Mouse (Mus musculus) limb, embryonic 15.5 days (tissue): ENCODE measurements around the gene Tanc1. TPM values are rescaled to one million over a fixed set of nuclear protein-coding genes. Genes with fewer than 3 reads are reported as not detected.

ENCODE experiments used
- ATAC-seq: fragments of 200-750 bp; cut with Nextera tagmentation; 2 replicates; pipeline ENCODE4 v1.8.0; 2017; ENCODE audit warnings: low read depth, moderate TSS enrichment; ENCODE audit not compliant: insufficient number of reproducible peaks, low FRiP score, low TSS enrichment
- H3K27ac ChIP-seq: fragments of 300-500 bp; sonication (generic); 2 replicates; pipeline ENCODE4 v1.5.1; 2015; ENCODE audit warnings: moderate library complexity, mild to moderate bottlenecking, inconsistent platforms
- H3K27me3 ChIP-seq: fragments of 300-500 bp; sonication (generic); 2 replicates; pipeline ENCODE4 v1.6.1; 2015; ENCODE audit warnings: inconsistent platforms
- H3K36me3 ChIP-seq: fragments of 300-500 bp; sonication (generic); 2 replicates; pipeline ENCODE4 v1.6.1; 2015; ENCODE audit warnings: inconsistent platforms
- H3K4me1 ChIP-seq: fragments of 300-500 bp; sonication (generic); 2 replicates; pipeline ENCODE4 v1.6.1; 2015; ENCODE audit warnings: inconsistent platforms
- H3K4me2 ChIP-seq: fragments of 300-500 bp; sonication (generic); 2 replicates; pipeline ENCODE4 v1.6.1; 2015; ENCODE audit warnings: mild to moderate bottlenecking, inconsistent platforms
- H3K4me3 ChIP-seq: fragments of 300-500 bp; sonication (generic); 2 replicates; pipeline ENCODE4 v1.5.1; 2015; ENCODE audit warnings: mild to moderate bottlenecking, inconsistent platforms
- H3K9ac ChIP-seq: fragments of 300-500 bp; sonication (generic); 2 replicates; pipeline ENCODE4 v1.6.1; 2015; ENCODE audit warnings: inconsistent platforms
- H3K9me3 ChIP-seq: fragments of 300-500 bp; sonication (generic); 2 replicates; pipeline ENCODE4 v1.6.1; 2016; ENCODE audit warnings: inconsistent platforms
- WGBS: fragments of 180-500 bp; shearing (Covaris S2); methylation state at CpG from one replicate; pipeline ENCODE4 v1.1.7; 2015; 5-methylcytosine and 5-hydroxymethylcytosine counted together
- polyA plus RNA-seq: library from polyadenylated mRNA; unstranded; fragments of >200 nt; fragmentation: Nextera tagmentation; extraction: Ambion mirVana; gene quantifications from 2 replicates; pipeline ENCODE4 v1.2.1, GENCODE M21; 2015

Gene Tanc1
- polyA plus RNA-seq, 1 experiment from 2014 or later = 50.6 TPM

- WGBS = 39% methylated on average over 17 of the region's 17 CpGs
- no peak overlapping the region for H3K4me2 ChIP-seq
- no peaks in the 10 kb centered on the region for H3K36me3 ChIP-seq
- peaks cover 47% of the 10 kb centered on the region for H3K4me1 ChIP-seq
- no peak for ATAC-seq
- peak overlapping the region; percentile 6; the same call in 1 of the 2 replicates for H3K27ac ChIP-seq
- H3K9ac ChIP-seq = no peak overlapping the region
- no peaks in the 10 kb centered on the region for H3K9me3 ChIP-seq
- no peaks in the 10 kb centered on the region for H3K27me3 ChIP-seq
- H3K4me3 ChIP-seq = no peak overlapping the region
Observed at GRCm38 (mm10) chr2:59675270-59675995, 63.6 kb downstream of the Tanc1 start.

- peaks cover 44% of the 10 kb centered on the region for H3K4me1 ChIP-seq
- H3K4me2 ChIP-seq = no peak overlapping the region
- H3K27ac ChIP-seq = no peak overlapping the region; the same call in 1 of the 2 replicates
Observed at GRCm38 (mm10) chr2:59676041-59676440, 64.2 kb downstream of the Tanc1 start.

GRCm38 (mm10) chr2:59676442-59676841 is 64.6 kb downstream of the Tanc1 start:
- no peak for ATAC-seq
- H3K9ac ChIP-seq = no peak overlapping the region
- no peaks in the 10 kb centered on the region for H3K27me3 ChIP-seq
- H3K4me1 ChIP-seq = peaks cover 44% of the 10 kb centered on the region
- H3K36me3 ChIP-seq = no peaks in the 10 kb centered on the region
- 46% methylated on average over 6 of the region's 6 CpGs for WGBS
- no peak overlapping the region for H3K4me3 ChIP-seq
- H3K9me3 ChIP-seq = no peaks in the 10 kb centered on the region
- H3K4me2 ChIP-seq = no peak overlapping the region
- H3K27ac ChIP-seq = peak overlapping the region; percentile 38; the same call in 1 of the 2 replicates

More at GRCm38 (mm10) chr2:59676041-59676440, 64.2 kb downstream of the Tanc1 start:
- Histone ChIP-seq H3K9me3 (no peaks in the 10 kb centered on the region), H3K9ac (no peak overlapping the region), H3K27me3 (no peaks in the 10 kb centered on the region), H3K4me3 (no peak overlapping the region), H3K36me3 (no peaks in the 10 kb centered on the region)
- no peak for ATAC-seq
- WGBS = 38% methylated on average over 6 of the region's 6 CpGs

GRCm38 (mm10) chr2:59679424-59680020 is 67.7 kb downstream of the Tanc1 start:
- ATAC-seq = no peak
- Histone ChIP-seq H3K9ac (no peak overlapping the region), H3K4me1 (peaks cover 50% of the 10 kb centered on the region), H3K4me3 (no peak overlapping the region), H3K27me3 (no peaks in the 10 kb centered on the region), H3K4me2 (no peak overlapping the region), H3K27ac (peak overlapping the region; percentile 24; the same call in 1 of the 2 replicates), H3K36me3 (no peaks in the 10 kb centered on the region), H3K9me3 (no peaks in the 10 kb centered on the region)
- WGBS = 65% methylated on average over 10 of the region's 10 CpGs

- WGBS = 79% methylated on average over 5 of the region's 5 CpGs
- ATAC-seq = no peak
- peaks cover 46% of the 10 kb centered on the region for H3K4me1 ChIP-seq
Observed at GRCm38 (mm10) chr2:59680736-59681135, 68.9 kb downstream of the Tanc1 start.

GRCm38 (mm10) chr2:59681181-59681580 is 69.3 kb downstream of the Tanc1 start:
- H3K4me2 ChIP-seq = no peak overlapping the region
- H3K27me3 ChIP-seq = no peaks in the 10 kb centered on the region
- peaks cover 42% of the 10 kb centered on the region for H3K4me1 ChIP-seq
- H3K36me3 ChIP-seq = no peaks in the 10 kb centered on the region
- no peaks in the 10 kb centered on the region for H3K9me3 ChIP-seq
- no peak overlapping the region for H3K27ac ChIP-seq
- H3K9ac ChIP-seq = no peak overlapping the region
- no peak for ATAC-seq
- 77% methylated on average over 4 of the region's 4 CpGs for whole genome bisulfite sequencing
- H3K4me3 ChIP-seq = no peak overlapping the region

More at GRCm38 (mm10) chr2:59680736-59681135, 68.9 kb downstream of the Tanc1 start:
- Histone ChIP-seq H3K27me3 (no peaks in the 10 kb centered on the region), H3K4me2 (no peak overlapping the region), H3K27ac (no peak overlapping the region), H3K36me3 (no peaks in the 10 kb centered on the region), H3K4me3 (no peak overlapping the region), H3K9ac (no peak overlapping the region), H3K9me3 (no peaks in the 10 kb centered on the region)

GRCm38 (mm10) chr2:59684864-59685605 is 73.2 kb downstream of the Tanc1 start:
- no peak overlapping the region for H3K4me3 ChIP-seq
- 64% methylated on average over 16 of the region's 16 CpGs for WGBS
- H3K36me3 ChIP-seq = no peaks in the 10 kb centered on the region
- H3K4me2 ChIP-seq = no peak overlapping the region
- peak overlapping the region; percentile 33; the same call in 1 of the 2 replicates for H3K27ac ChIP-seq
- H3K9me3 ChIP-seq = no peaks in the 10 kb centered on the region
- ATAC-seq = 0 out of 2 replicates have a peak, but pooled peaks have one; percentile 35
- H3K4me1 ChIP-seq = peaks cover 29% of the 10 kb centered on the region
- no peaks in the 10 kb centered on the region for H3K27me3 ChIP-seq
- H3K9ac ChIP-seq = no peak overlapping the region

GRCm38 (mm10) chr2:59685606-59685950 is 73.7 kb downstream of the Tanc1 start:
- no peak for ATAC-seq

GRCm38 (mm10) chr2:59688261-59689104 is 76.6 kb downstream of the Tanc1 start:
- H3K4me2 ChIP-seq = no peak overlapping the region
- ATAC-seq = no peak
- H3K36me3 ChIP-seq = no peaks in the 10 kb centered on the region
- H3K27me3 ChIP-seq = no peaks in the 10 kb centered on the region
- no peak overlapping the region for H3K4me3 ChIP-seq
- no peak overlapping the region for H3K9ac ChIP-seq
- peaks cover 21% of the 10 kb centered on the region for H3K4me1 ChIP-seq
- WGBS = 57% methylated on average over 16 of the region's 16 CpGs
- no peak overlapping the region for H3K27ac ChIP-seq
- no peaks in the 10 kb centered on the region for H3K9me3 ChIP-seq

More at GRCm38 (mm10) chr2:59685606-59685950, 73.7 kb downstream of the Tanc1 start:
- peak overlapping the region; percentile 33; the same call in 1 of the 2 replicates for H3K27ac ChIP-seq
- H3K9me3 ChIP-seq = no peaks in the 10 kb centered on the region
- H3K9ac ChIP-seq = no peak overlapping the region
- peaks cover 25% of the 10 kb centered on the region for H3K4me1 ChIP-seq
- H3K36me3 ChIP-seq = no peaks in the 10 kb centered on the region
- no peak overlapping the region for H3K4me2 ChIP-seq
- WGBS = 94% methylated on average over 4 of the region's 4 CpGs
- H3K27me3 ChIP-seq = no peaks in the 10 kb centered on the region
- no peak overlapping the region for H3K4me3 ChIP-seq

GRCm38 (mm10) chr2:59691112-59691511 is 79.3 kb downstream of the Tanc1 start:
- H3K27ac ChIP-seq = no peak overlapping the region
- 8% methylated on average over 4 of the region's 4 CpGs for WGBS
- H3K9ac ChIP-seq = no peak overlapping the region
- no peaks in the 10 kb centered on the region for H3K27me3 ChIP-seq
- H3K4me1 ChIP-seq = peaks cover 11% of the 10 kb centered on the region; the same call in 1 of the 2 replicates
- H3K4me2 ChIP-seq = no peak overlapping the region
- H3K4me3 ChIP-seq = no peak overlapping the region
- no peaks in the 10 kb centered on the region for H3K9me3 ChIP-seq
- no peaks in the 10 kb centered on the region for H3K36me3 ChIP-seq
- ATAC-seq = no peak

- Histone ChIP-seq H3K9ac (no peak overlapping the region), H3K27ac (no peak overlapping the region), H3K4me3 (no peak overlapping the region), H3K4me1 (peaks cover 27% of the 10 kb centered on the region), H3K4me2 (no peak overlapping the region), H3K36me3 (no peaks in the 10 kb centered on the region), H3K27me3 (no peaks in the 10 kb centered on the region), H3K9me3 (no peaks in the 10 kb centered on the region)
- ATAC-seq = no peak
- WGBS = 57% methylated on average over 5 of the region's 5 CpGs
Observed at GRCm38 (mm10) chr2:59693473-59693872, 81.6 kb downstream of the Tanc1 start.
